28 mouse cellular contexts compared by ENCODE assay signal in genomic region chr5:64605171-64605570, GRCm38 (mm10).
"Had no signal": no experiment of that assay in that cellular context is flagged by ENCODE, and none has a peak within 500 bp of the region (broad histone marks: within the 10 kb centered on the region; RNA-seq: fewer than 3 reads in every experiment).

No protein-coding gene starts in this region.

- H3K27ac ChIP-seq: embryonic facial prominence, embryonic 10.5 days; embryonic facial prominence, embryonic 12.5 days; embryonic facial prominence, embryonic 13.5 days; embryonic facial prominence, embryonic 15.5 days; forebrain, embryonic 12.5 days; forebrain, embryonic 13.5 days; forebrain, embryonic 15.5 days; gastrocnemius, adult 2 months; heart, adult 2 months had no signal

- H3K36me3 ChIP-seq: embryonic facial prominence, embryonic 10.5 days; embryonic facial prominence, embryonic 12.5 days; embryonic facial prominence, embryonic 13.5 days; forebrain, embryonic 12.5 days; forebrain, embryonic 15.5 days had no signal

- DNase-seq: cerebellum, adult 18-20 months; cerebellum, adult 2 months; cerebellum, adult 8-10 months; cerebellum, adult 9-10 months; cerebellum, adult 9-11 months; cerebellum, postnatal 10 days; cerebellum, postnatal 14 days; cerebellum, postnatal 25 days; cerebellum, postnatal 36 days; embryo, embryonic 11 days; forebrain, postnatal 0 days; gastrocnemius, adult 2 months; gastrocnemius, postnatal 10 days; gastrocnemius, postnatal 14 days; gastrocnemius, postnatal 25 days; gastrocnemius, postnatal 36 days; heart, adult 18-20 months; heart, adult 2 months had no signal

- H3K9me3 ChIP-seq: embryonic facial prominence, embryonic 13.5 days; embryonic facial prominence, embryonic 15.5 days; forebrain, embryonic 12.5 days; forebrain, embryonic 13.5 days; forebrain, embryonic 15.5 days had no signal

- H3K9ac ChIP-seq: embryonic facial prominence, embryonic 12.5 days; embryonic facial prominence, embryonic 13.5 days; embryonic facial prominence, embryonic 15.5 days; forebrain, embryonic 12.5 days; forebrain, embryonic 13.5 days; forebrain, embryonic 15.5 days; forebrain, postnatal 0 days had no signal

- H3K4me3 ChIP-seq: embryonic facial prominence, embryonic 10.5 days; embryonic facial prominence, embryonic 12.5 days; embryonic facial prominence, embryonic 13.5 days; embryonic facial prominence, embryonic 15.5 days; erythroblast, embryonic 14.5 days; forebrain, embryonic 12.5 days; forebrain, embryonic 13.5 days; forebrain, embryonic 15.5 days; gastrocnemius, adult 2 months; heart, adult 2 months had no signal

- ATAC-seq: forebrain, embryonic 13.5 days; forebrain, embryonic 14.5 days; forebrain, embryonic 15.5 days; forebrain, embryonic 16.5 days; forebrain, postnatal 0 days had no signal

- H3K27me3 ChIP-seq: embryonic facial prominence, embryonic 12.5 days; embryonic facial prominence, embryonic 13.5 days; embryonic facial prominence, embryonic 15.5 days; forebrain, embryonic 12.5 days; forebrain, embryonic 13.5 days; forebrain, embryonic 15.5 days had no signal

- H3K4me2 ChIP-seq: embryonic facial prominence, embryonic 12.5 days; embryonic facial prominence, embryonic 13.5 days; embryonic facial prominence, embryonic 15.5 days; forebrain, embryonic 12.5 days; forebrain, embryonic 13.5 days; forebrain, embryonic 15.5 days had no signal
